Mouse (Mus musculus) CH12.LX (cell line): ENCODE measurements at regions not wholly inside any gene's neighbourhood (a gene's known extent, or its start where the extent isn't known, plus 50 kb on each side); places are given as distances from the start of the nearest gene placed in this dataset.

Experiments
- DNase-seq: peaks from one replicate; pipeline ENCODE4 v3.0.0-alpha.2; 2013; ENCODE audit errors: extremely low read depth
- H3K27ac ChIP-seq: 2 replicates; pipeline ENCODE4 v1.5.1; 2012; ENCODE audit warnings: low read depth, mild to moderate bottlenecking, control low read depth, moderate library complexity; ENCODE audit not compliant: insufficient read depth
- H3K27me3 ChIP-seq: replicated peaks from 2 replicates; pipeline ENCODE3; 2012; ENCODE audit warnings: inconsistent platforms
- H3K36me3 ChIP-seq, 2 experiments: replicated peaks in 1 of 2; 2 replicates each; pipeline versions ENCODE3 to v1.6.1; 2012; ENCODE audit warnings: inconsistent platforms in 1 of 2, low read length in 1 of 2, mild to moderate bottlenecking in 1 of 2, mixed read lengths in 1 of 2, moderate library complexity in 1 of 2; ENCODE audit not compliant: control insufficient read depth in 1 of 2, insufficient read depth in 1 of 2
- H3K4me1 ChIP-seq, 2 experiments: 2 replicates each; pipeline ENCODE4 v1.6.1; 2012; ENCODE audit warnings: inconsistent platforms in 1 of 2, moderate library complexity in 1 of 2; ENCODE audit not compliant: insufficient read depth in 2 of 2, control insufficient read depth in 1 of 2
- H3K4me2 ChIP-seq: 2 replicates; pipeline ENCODE4 v1.6.1; 2012; ENCODE audit warnings: low read depth, mild to moderate bottlenecking, control low read depth; ENCODE audit not compliant: poor library complexity, insufficient read depth, severe bottlenecking
- H3K4me3 ChIP-seq, 3 experiments: fragments of 150-350 bp in 1 of 3; sonication (generic) in 1 of 3; replicated peaks in 1 of 3; 2 replicates each; pipeline versions ENCODE3 to v1.5.1; 2011 to 2012; ENCODE audit warnings: low read depth in 2 of 3, low read length in 2 of 3, mild to moderate bottlenecking in 2 of 3, moderate library complexity in 2 of 3, control low read depth in 1 of 3, improper control_type of control experiment in 1 of 3, inconsistent platforms in 1 of 3, mixed read lengths in 1 of 3; ENCODE audit not compliant: poor library complexity in 1 of 3
- H3K79me2 ChIP-seq: replicated peaks from 2 replicates; pipeline ENCODE4 v1.6.1; 2012; ENCODE audit warnings: mild to moderate bottlenecking, moderate library complexity; ENCODE audit not compliant: control insufficient read depth, poor library complexity, insufficient read depth, severe bottlenecking; ENCODE audit errors: extremely low read depth
- H3K9ac ChIP-seq: 2 replicates; pipeline ENCODE4 v1.6.1; 2012; ENCODE audit warnings: low read depth, mild to moderate bottlenecking, control low read depth, moderate library complexity; ENCODE audit not compliant: insufficient read depth
- H3K9me3 ChIP-seq: replicated peaks from 2 replicates; pipeline ENCODE3; 2012; ENCODE audit warnings: low read length, inconsistent platforms, mixed read lengths
- CTCF ChIP-seq, 2 experiments: IDR thresholded peaks in 1 of 2; conservative IDR thresholded peaks in 1 of 2; 2 replicates each; pipeline ENCODE4 v1.5.1; 2011 to 2012; ENCODE audit warnings: low read depth in 2 of 2, low read length in 2 of 2, improper control_type of control experiment in 1 of 2, inconsistent platforms in 1 of 2, mild to moderate bottlenecking in 1 of 2, moderate library complexity in 1 of 2
- E2F4 ChIP-seq: IDR thresholded peaks from 2 replicates; pipeline ENCODE4 v1.6.1; 2011; ENCODE audit warnings: low read depth, low read length, improper control_type of control experiment; ENCODE audit not compliant: insufficient replicate concordance
- ELF1 ChIP-seq: IDR thresholded peaks from 2 replicates; pipeline ENCODE4 v1.6.1; 2014; ENCODE audit warnings: low read depth, mild to moderate bottlenecking, inconsistent platforms, low read length, improper control_type of control experiment
- EP300 ChIP-seq: IDR thresholded peaks from 2 replicates; pipeline ENCODE4 v1.6.1; 2011; ENCODE audit warnings: low read length, improper control_type of control experiment
- GABPA ChIP-seq: IDR thresholded peaks from 2 replicates; pipeline ENCODE4 v1.6.1; 2012; ENCODE audit warnings: low read depth, low read length, improper control_type of control experiment, inconsistent platforms; ENCODE audit not compliant: insufficient replicate concordance
- JUN ChIP-seq: IDR thresholded peaks from 2 replicates; pipeline ENCODE4 v1.6.1; 2011; ENCODE audit warnings: low read depth, mild to moderate bottlenecking, low read length, improper control_type of control experiment, moderate library complexity; ENCODE audit not compliant: insufficient read depth
- JUND ChIP-seq: conservative IDR thresholded peaks from 2 replicates; pipeline ENCODE4 v1.6.1; 2011; ENCODE audit warnings: low read depth, low read length, improper control_type of control experiment
- KAT2A ChIP-seq: IDR thresholded peaks from 2 replicates; pipeline ENCODE4 v1.6.1; 2012; ENCODE audit warnings: low read length, improper control_type of control experiment, inconsistent platforms; ENCODE audit not compliant: insufficient replicate concordance
- MAX ChIP-seq: IDR thresholded peaks from 2 replicates; pipeline ENCODE4 v1.6.1; 2011; ENCODE audit warnings: low read length, improper control_type of control experiment
- MXI1 ChIP-seq: IDR thresholded peaks from 2 replicates; pipeline ENCODE4 v1.6.1; 2011; ENCODE audit warnings: mild to moderate bottlenecking, low read depth, low read length, improper control_type of control experiment
- NELFE ChIP-seq: IDR thresholded peaks from 2 replicates; pipeline ENCODE4 v1.6.1; 2011; ENCODE audit warnings: low read depth, low read length, improper control_type of control experiment
- NRF1 ChIP-seq: IDR thresholded peaks from 2 replicates; pipeline ENCODE4 v1.6.1; 2014; ENCODE audit warnings: low read depth, mild to moderate bottlenecking, inconsistent platforms, low read length, improper control_type of control experiment, moderate library complexity
- POLR2A ChIP-seq: IDR thresholded peaks from 2 replicates; pipeline ENCODE4 v1.6.1; 2011; ENCODE audit warnings: low read depth, mild to moderate bottlenecking, improper control_type of control experiment, low read length
- POLR2AphosphoS2 ChIP-seq: IDR thresholded peaks from 2 replicates; pipeline ENCODE4 v1.6.1; 2011; ENCODE audit warnings: low read depth, low read length, improper control_type of control experiment
- RAD21 ChIP-seq: IDR thresholded peaks from 2 replicates; pipeline ENCODE4 v1.6.1; 2011; ENCODE audit warnings: low read depth, mild to moderate bottlenecking, low read length, improper control_type of control experiment, moderate library complexity
- SIN3A ChIP-seq: IDR thresholded peaks from 2 replicates; pipeline ENCODE4 v1.6.1; 2012; ENCODE audit warnings: low read length, improper control_type of control experiment, inconsistent platforms
- SMC3 ChIP-seq: IDR thresholded peaks from 2 replicates; pipeline ENCODE4 v1.6.1; 2011; ENCODE audit warnings: low read depth, low read length, improper control_type of control experiment
- TCF12 ChIP-seq: IDR thresholded peaks from 2 replicates; pipeline ENCODE4 v1.6.1; 2014; ENCODE audit warnings: low read depth, mild to moderate bottlenecking, inconsistent platforms, low read length, improper control_type of control experiment
- UBTF ChIP-seq: IDR thresholded peaks from 2 replicates; pipeline ENCODE4 v1.6.1; 2012; ENCODE audit warnings: low read depth, mild to moderate bottlenecking, inconsistent platforms, low read length, improper control_type of control experiment, moderate library complexity
- USF2 ChIP-seq: conservative IDR thresholded peaks from 2 replicates; pipeline ENCODE4 v1.6.1; 2011; ENCODE audit warnings: low read depth, low read length, improper control_type of control experiment
- ZNF384 ChIP-seq: IDR thresholded peaks from 2 replicates; pipeline ENCODE4 v1.6.1; 2012; ENCODE audit warnings: low read depth, low read length, improper control_type of control experiment, inconsistent platforms
- dilution Hi-C: fragments of 300-500 bp; cut with MboI; formaldehyde crosslinking; loops from 2 replicates; pipeline ENCODE4 v1.14.3; 2020; ENCODE audit warnings: low sequenced_read_pairs; ENCODE audit not compliant: extremely low pct_unique_long_range_greater_than_20kb, extremely low pct_ligation_motif_present
- in situ Hi-C: fragments of 300-500 bp; cut with MboI; formaldehyde crosslinking; loops from 3 replicates; pipeline ENCODE4 v1.14.3; 2019; ENCODE audit warnings: low sequenced_read_pairs, low pct_ligation_motif_present, low pct_unique_long_range_greater_than_20kb, mixed read lengths

DNA sequence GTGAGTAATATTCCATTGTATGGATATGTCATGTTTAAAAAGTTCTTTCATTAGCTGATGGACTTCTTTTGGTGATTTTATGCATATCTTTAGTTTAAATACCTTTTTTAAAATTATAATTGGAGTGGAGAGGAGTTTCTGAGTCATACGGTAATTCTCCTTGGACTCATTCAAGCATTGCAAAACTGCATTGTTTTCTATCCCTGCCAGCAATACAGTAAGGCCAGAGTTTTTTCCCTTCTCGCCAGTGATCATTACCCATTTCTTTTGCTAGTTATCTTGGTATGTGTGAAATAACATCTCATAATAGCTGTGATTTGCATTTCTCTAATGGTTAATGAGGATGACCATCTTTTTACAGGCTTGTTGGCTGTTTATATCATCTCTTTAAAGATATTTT lies 271.6 kb upstream of the Nr2f2 start:
- no peaks in the 10 kb centered on the region for H3K36me3 ChIP-seq
- peaks cover 59% of the 10 kb centered on the region for H3K9me3 ChIP-seq
- H3K27me3 ChIP-seq, result no peaks in the 10 kb centered on the region
- H3K4me3 ChIP-seq, result no peak overlapping the region
- dilution Hi-C loops (no loop called here), in situ Hi-C loops (no loop called here)
- H3K79me2 ChIP-seq, result no peaks in the 10 kb centered on the region
- H3K4me2 ChIP-seq, result no peak overlapping the region
- no peaks in the 10 kb centered on the region for H3K4me1 ChIP-seq
- TF ChIP-seq SMC3 (no peak), KAT2A (no peak), POLR2AphosphoS2 (no peak), JUND (no peak), JUN (no peak), SIN3A (no peak), GABPA (no peak), NELFE (no peak), MAX (no peak), EP300 (no peak), MXI1 (no peak), NRF1 (no peak), TCF12 (no peak), POLR2A (no peak), E2F4 (no peak)
- no peak for DNase-seq
- H3K9ac ChIP-seq, result no peak overlapping the region
- no peak overlapping the region for H3K27ac ChIP-seq

DNA sequence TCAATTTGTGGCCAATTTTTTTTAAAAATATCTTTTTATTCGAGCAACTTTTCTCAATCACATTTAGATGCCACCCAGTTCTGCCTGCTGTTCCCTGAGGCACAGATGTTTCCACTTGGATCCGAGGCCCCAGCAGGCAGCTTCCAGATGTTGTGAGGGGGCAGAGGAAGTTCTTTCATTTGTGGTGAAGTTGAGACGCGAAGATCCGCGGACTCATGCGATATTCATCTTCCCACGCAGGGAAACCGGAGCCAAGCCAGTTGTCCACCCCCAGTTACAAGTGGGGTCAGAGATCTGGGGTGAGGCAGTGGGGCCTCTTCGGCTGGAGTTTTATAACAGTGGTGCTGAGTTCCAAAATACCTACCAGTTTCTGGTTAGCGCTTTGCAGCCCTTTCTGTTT lies 267.5 kb upstream of the Nr2f2 start:
- H3K9ac ChIP-seq, result no peak overlapping the region
- dilution Hi-C loops (no loop called here), in situ Hi-C loops (no loop called here)

More for the DNA sequence above, 267.5 kb upstream of the Nr2f2 start:
- Histone ChIP-seq H3K4me3 (no peak overlapping the region), H3K27me3 (no peaks in the 10 kb centered on the region), H3K27ac (no peak overlapping the region), H3K4me2 (no peak overlapping the region), H3K79me2 (no peaks in the 10 kb centered on the region), H3K4me1 (no peaks in the 10 kb centered on the region), H3K9me3 (peaks cover 73% of the 10 kb centered on the region), H3K36me3 (no peaks in the 10 kb centered on the region)
- no peak for DNase-seq
- TF ChIP-seq MAX, result no peak
- TF ChIP-seq ZNF384, result no peak
- TF ChIP-seq CTCF (conservative IDR thresholded peaks at IDR 0.05 in 1 of 2, IDR thresholded peaks at IDR 0.05 in 1 of 2; ENCODE audit: low read depth in 2 of 2, low read length in 2 of 2), result no peak
- no peak for TF ChIP-seq ELF1
- no peak for TF ChIP-seq TCF12
- TF ChIP-seq USF2, result no peak
- no peak for TF ChIP-seq KAT2A
- no peak for TF ChIP-seq UBTF
- no peak for TF ChIP-seq GABPA
- no peak for TF ChIP-seq JUN
- TF ChIP-seq NELFE, result no peak
- no peak for TF ChIP-seq RAD21
